In the genomic region with DNA sequence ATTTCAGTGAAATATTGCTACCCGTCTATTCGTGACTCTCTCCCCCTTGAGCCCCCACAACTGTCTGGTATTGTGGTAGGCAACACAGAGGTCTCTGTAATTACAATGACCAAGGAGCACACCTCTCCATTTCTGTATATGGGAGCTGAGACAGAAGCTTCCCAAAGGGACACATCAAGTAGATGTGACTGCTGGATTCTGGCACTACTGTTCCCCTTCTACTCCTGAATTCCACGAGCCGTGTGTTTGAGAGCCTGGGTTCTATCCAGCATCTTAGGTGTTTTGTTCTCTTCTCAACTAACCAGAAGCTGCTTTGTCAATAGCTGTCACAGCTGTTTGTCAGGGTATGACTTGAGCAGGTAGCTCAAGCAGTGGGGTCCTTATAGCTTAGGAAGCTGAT, we compare ENCODE assay signal across 25 mouse cellular contexts. TPM values are rescaled to one million over a fixed set of nuclear protein-coding genes. Genes with fewer than 3 reads are reported as not detected.
"Had no signal": no experiment of that assay in that cellular context is flagged by ENCODE, and none has a peak within 500 bp of the region (broad histone marks: within the 10 kb centered on the region; RNA-seq: fewer than 3 reads in every experiment).

No protein-coding gene starts in this region.

- H3K4me3 ChIP-seq: gastrocnemius, adult 2 months; heart, adult 2 months; heart, embryonic 12.5 days; hindbrain, embryonic 10.5 days; hindbrain, embryonic 12.5 days; intestine, embryonic 15.5 days; layer of hippocampus, adult 2 months; left cerebral cortex, adult 2 months; limb, embryonic 10.5 days; limb, embryonic 12.5 days; liver, embryonic 13.5 days; liver, embryonic 15.5 days had no signal

- H3K9ac ChIP-seq: heart, embryonic 12.5 days; hindbrain, embryonic 12.5 days; hindbrain, embryonic 14.5 days; intestine, embryonic 15.5 days; limb, embryonic 12.5 days; liver, embryonic 13.5 days; liver, embryonic 15.5 days had no signal

- H3K9me3 ChIP-seq: heart, embryonic 12.5 days; hindbrain, embryonic 10.5 days; hindbrain, embryonic 12.5 days; intestine, embryonic 15.5 days; limb, embryonic 10.5 days; limb, embryonic 12.5 days; liver, embryonic 13.5 days; liver, embryonic 15.5 days had no signal

- H3K4me1 ChIP-seq: hindbrain, embryonic 12.5 days; liver, embryonic 13.5 days; liver, embryonic 15.5 days had no signal

- H3K27me3 ChIP-seq: heart, embryonic 12.5 days; hindbrain, embryonic 12.5 days; intestine, embryonic 15.5 days; limb, embryonic 12.5 days; liver, embryonic 13.5 days; liver, embryonic 15.5 days had no signal

- H3K27ac ChIP-seq: gastrocnemius, adult 2 months; heart, adult 2 months; hindbrain, embryonic 10.5 days; hindbrain, embryonic 12.5 days; hindbrain, embryonic 14.5 days; intestine, embryonic 15.5 days; layer of hippocampus, adult 2 months; left cerebral cortex, adult 2 months; limb, embryonic 10.5 days; limb, embryonic 12.5 days; liver, embryonic 13.5 days; liver, embryonic 15.5 days had no signal

- H3K36me3 ChIP-seq: heart, embryonic 12.5 days; hindbrain, embryonic 10.5 days; hindbrain, embryonic 12.5 days; intestine, embryonic 15.5 days; limb, embryonic 10.5 days; limb, embryonic 12.5 days; liver, embryonic 13.5 days; liver, embryonic 15.5 days had no signal

- DNase-seq: gastrocnemius, adult 2 months; gastrocnemius, postnatal 10 days; gastrocnemius, postnatal 25 days; heart, adult 2 months; heart, postnatal 10 days; heart, postnatal 4 days; kidney, adult 18-20 months; kidney, adult 8-10 months; kidney, postnatal 10 days; kidney, postnatal 25 days; kidney, postnatal 4 days; liver; liver, embryonic 13.5 days had no signal

RNA-seq across cellular contexts. Expression of gene Kirrel, which starts 20.5 kb away (rescaled TPM):
- total RNA-seq: granulocyte monocyte progenitor cell, adult 5-6 weeks had no signal
- polyA plus RNA-seq: inflammation-experienced regulatory T-cells, adult 6 months had no signal
